Comparison of ENCODE assay signal across 8 mouse cellular contexts in genomic region chr13:113617891-113618823, GRCm38 (mm10). TPM values are rescaled to one million over a fixed set of nuclear protein-coding genes. Genes with fewer than 3 reads are reported as not detected.
A peak's percentile ranks its signal among the peaks of the same experiment; 100 is the strongest.
DNase-seq lines count a peak whose midpoint lies in the region; ATAC-seq and TF ChIP-seq lines count a peak whose summit lies in the region.

Snx18 (minus strand) TSS chr13:113618564.

- peak; percentile 89 for DNase-seq in ES-E14 (ENCODE audit: low read depth, low spot score)
- DNase-seq in cerebellum, adult 11-12 months = peak; percentile 91
- peak; percentile 95 to 97 for DNase-seq in heart, postnatal 14 days
- peak; percentile 94 for DNase-seq in layer of hippocampus, adult 11-12 months (ENCODE audit: low spot score)
- peak; percentile 91 for DNase-seq in liver, postnatal 0 days
- peak; percentile 85 for DNase-seq in telencephalon, adult 2 months (ENCODE audit: low read depth, low spot score)

- no peak for TF ChIP-seq EP300 in liver, postnatal 0 days (IDR thresholded peaks at IDR 0.05; ENCODE audit: low read depth)

- H3K27ac ChIP-seq in ES-E14 (ENCODE audit: insufficient read depth, low read depth, low read length, poor library complexity, severe bottlenecking) = no peak within 1 kb of the TSS
- H3K27ac ChIP-seq in forebrain, embryonic 15.5 days (replicated peaks) = peak within 1 kb of the TSS; percentile 94
- peak within 1 kb of the TSS; percentile 91 for H3K27ac ChIP-seq in liver, postnatal 0 days (ENCODE audit: low read depth)
- peak within 1 kb of the TSS; percentile 95 for H3K27ac ChIP-seq in neural tube, embryonic 13.5 days (replicated peaks)

- peaks cover 6 to 8% of the 10 kb centered on the region in 2 experiments; a peak in 2 of 4 replicates for H3K4me1 ChIP-seq in ES-E14 (ENCODE audit: control insufficient read depth in 2 of 2, insufficient read depth in 2 of 2, low read length in 2 of 2, poor library complexity in 1 of 2)
- H3K4me1 ChIP-seq in forebrain, embryonic 15.5 days = peaks cover 43% of the 10 kb centered on the region
- peaks cover 29% of the 10 kb centered on the region for H3K4me1 ChIP-seq in liver, postnatal 0 days (ENCODE audit: insufficient read depth)
- H3K4me1 ChIP-seq in neural tube, embryonic 13.5 days (replicated peaks) = peaks cover 45% of the 10 kb centered on the region

- H3K4me3 ChIP-seq in ES-E14 (ENCODE audit: insufficient read depth in 1 of 2, low read depth in 1 of 2, low read length in 2 of 2, poor library complexity in 1 of 2, severe bottlenecking in 1 of 2) = peak within 1 kb of the TSS; percentile 74 to 83
- H3K4me3 ChIP-seq in forebrain, embryonic 15.5 days = peak within 1 kb of the TSS; percentile 95
- H3K4me3 ChIP-seq in liver, postnatal 0 days (ENCODE audit: low read depth, low read length) = peak within 1 kb of the TSS; percentile 68
- peak within 1 kb of the TSS; percentile 88 for H3K4me3 ChIP-seq in neural tube, embryonic 13.5 days

- H3K9ac ChIP-seq in ES-E14 (ENCODE audit: insufficient read depth, low read depth, low read length, poor library complexity, severe bottlenecking) = peak within 1 kb of the TSS; percentile 87
- H3K9ac ChIP-seq in forebrain, embryonic 15.5 days (replicated peaks) = peak within 1 kb of the TSS; percentile 97
- H3K9ac ChIP-seq in liver, postnatal 0 days (replicated peaks) = peak within 1 kb of the TSS; percentile 87
- peak within 1 kb of the TSS; percentile 94 for H3K9ac ChIP-seq in neural tube, embryonic 13.5 days

- ATAC-seq in forebrain, embryonic 15.5 days (replicated peaks) = peak; percentile 96
- peak; percentile 87 for ATAC-seq in liver, postnatal 0 days
- peak; percentile 93 for ATAC-seq in neural tube, embryonic 13.5 days (ENCODE audit: low read depth)

- TF ChIP-seq CTCF in liver, postnatal 0 days (IDR thresholded peaks at IDR 0.05; ENCODE audit: low read depth) = peak; percentile 96

- H3K9me3 ChIP-seq in ES-E14 (ENCODE audit: control insufficient read depth, insufficient read depth, low read depth, low read length) = no peaks in the 10 kb centered on the region
- H3K9me3 ChIP-seq in forebrain, embryonic 15.5 days = no peaks in the 10 kb centered on the region
- no peaks in the 10 kb centered on the region for H3K9me3 ChIP-seq in liver, postnatal 0 days (ENCODE audit: low read length)
- no peaks in the 10 kb centered on the region for H3K9me3 ChIP-seq in neural tube, embryonic 13.5 days

- intact Hi-C loops in heart, postnatal 14 days (cut with DNase I) = loop anchor here (2.0 to 10.0 kb wide), 8 partner anchors 36 to 573 kb away; partner anchors contain the start of gene Gpx8

- no peaks in the 10 kb centered on the region for H3K27me3 ChIP-seq in forebrain, embryonic 15.5 days
- no peaks in the 10 kb centered on the region for H3K27me3 ChIP-seq in liver, postnatal 0 days (ENCODE audit: insufficient read depth, low read length)
- H3K27me3 ChIP-seq in neural tube, embryonic 13.5 days = peaks cover 5% of the 10 kb centered on the region; the same call in 1 of the 2 replicates

- peak within 1 kb of the TSS; percentile 90 for H3K4me2 ChIP-seq in forebrain, embryonic 15.5 days (replicated peaks)
- peak within 1 kb of the TSS; percentile 83 for H3K4me2 ChIP-seq in liver, postnatal 0 days (ENCODE audit: low read depth, low read length)
- H3K4me2 ChIP-seq in neural tube, embryonic 13.5 days = peak within 1 kb of the TSS; percentile 85

- WGBS in forebrain, embryonic 15.5 days = under 1% methylated on average over 116 of the region's 119 CpGs
- under 1% methylated on average over 89 of the region's 119 CpGs for WGBS in liver, postnatal 0 days (ENCODE audit: insufficient replicate concordance)
- WGBS in neural tube, embryonic 13.5 days = under 1% methylated on average over 116 of the region's 119 CpGs

- in situ Hi-C loops in ES-E14 (cut with MboI; ENCODE audit: low sequenced_read_pairs in 2 of 2, unreplicated experiment in 2 of 2) = no loop called here

- H3K36me3 ChIP-seq in ES-E14 (ENCODE audit: control insufficient read depth, insufficient read depth, low read length, poor library complexity, severe bottlenecking) = peaks cover 9% of the 10 kb centered on the region; the same call in 1 of the 2 replicates
- H3K36me3 ChIP-seq in forebrain, embryonic 15.5 days = no peaks in the 10 kb centered on the region
- H3K36me3 ChIP-seq in liver, postnatal 0 days (replicated peaks; ENCODE audit: insufficient read depth, low read length) = no peaks in the 10 kb centered on the region; the same call in 1 of the 2 replicates
- no peaks in the 10 kb centered on the region for H3K36me3 ChIP-seq in neural tube, embryonic 13.5 days

TF ChIP-seq in ES-E14, 5 proteins besides CTCF, POLR2A, EP300 and RAD21:
- TF ChIP-seq ZNF384 (IDR thresholded peaks at IDR 0.05; ENCODE audit: low read depth, low read length) (no peak), MAFK (IDR thresholded peaks at IDR 0.05; ENCODE audit: insufficient read depth, low read depth, low read length) (0 out of 2 replicates have a peak, but pooled peaks have one; percentile 4), HCFC1 (IDR thresholded peaks at IDR 0.05; ENCODE audit: borderline replicate concordance, insufficient read depth, low read length) (peak; percentile 85), ZC3H11A (IDR thresholded peaks at IDR 0.05; ENCODE audit: borderline replicate concordance, low read depth, low read length) (peak; percentile 97), CHD2 (IDR thresholded peaks at IDR 0.05; ENCODE audit: low read depth, low read length) (no peak)

RNA-seq across cellular contexts. Expression of gene Snx18, which starts in this region (rescaled TPM):
- total RNA-seq in ES-E14 (2012; rRNA removed) = 45.6 and 47.5 TPM in 2 replicates
- polyA plus RNA-seq in forebrain, embryonic 15.5 days (2015; fragmentation: Nextera tagmentation; extraction: Ambion mirVana) = 11.6 and 12.0 TPM in 2 replicates
- 10 to 100 TPM; 28.4 to 28.7 TPM for total RNA-seq in heart, postnatal 14 days (2021)
- polyA plus RNA-seq in liver, postnatal 0 days (2015; fragmentation: Nextera tagmentation; extraction: Ambion mirVana) = 5.7 and 6.9 TPM in 2 replicates
- polyA plus RNA-seq in neural tube, embryonic 13.5 days (2015; fragmentation: Nextera tagmentation; extraction: Ambion mirVana) = 19.2 and 19.4 TPM in 2 replicates
